Mouse (Mus musculus) ES-E14 (cell line): ENCODE results near the gene Atp1a4. TPM values are rescaled to one million over a fixed set of nuclear protein-coding genes. Genes with fewer than 3 reads are reported as not detected.

Experiments
- DNase-seq: peaks from one replicate; pipeline ENCODE4 v3.0.0-alpha.2; 2013; ENCODE audit warnings: low read depth, low spot score
- H3K27ac ChIP-seq: 2 replicates; pipeline ENCODE4 v1.5.1; 2012; ENCODE audit warnings: low read depth, mild to moderate bottlenecking, low read length, moderate library complexity, mixed read lengths; ENCODE audit not compliant: poor library complexity, insufficient read depth, severe bottlenecking
- H3K36me3 ChIP-seq: 2 replicates; pipeline ENCODE4 v1.6.1; 2012; ENCODE audit warnings: mild to moderate bottlenecking, low read length, moderate library complexity, mixed read lengths; ENCODE audit not compliant: control insufficient read depth, poor library complexity, insufficient read depth, severe bottlenecking
- H3K4me1 ChIP-seq, 2 experiments: fragments of 150-350 bp in 1 of 2; sonication (generic) in 1 of 2; 2 replicates each; pipeline ENCODE4 v1.6.1; 2012; ENCODE audit warnings: low read length in 2 of 2, mild to moderate bottlenecking in 1 of 2, mixed read lengths in 1 of 2; ENCODE audit not compliant: control insufficient read depth in 2 of 2, insufficient read depth in 2 of 2, poor library complexity in 1 of 2
- H3K4me3 ChIP-seq, 2 experiments: fragments of 150-350 bp in 1 of 2; sonication (generic) in 1 of 2; 2 replicates each; pipeline ENCODE4 v1.5.1; 2012; ENCODE audit warnings: low read length in 2 of 2, low read depth in 1 of 2, mild to moderate bottlenecking in 1 of 2, mixed read lengths in 1 of 2; ENCODE audit not compliant: insufficient read depth in 1 of 2, poor library complexity in 1 of 2, severe bottlenecking in 1 of 2
- H3K9ac ChIP-seq: 2 replicates; pipeline ENCODE4 v1.6.1; 2012; ENCODE audit warnings: low read depth, mild to moderate bottlenecking, low read length, mixed read lengths; ENCODE audit not compliant: poor library complexity, insufficient read depth, severe bottlenecking
- H3K9me3 ChIP-seq: fragments of 150-350 bp; sonication (generic); 2 replicates; pipeline ENCODE4 v1.6.1; 2012; ENCODE audit warnings: low read depth, mild to moderate bottlenecking, low read length; ENCODE audit not compliant: control insufficient read depth, insufficient read depth
- CHD2 ChIP-seq: IDR thresholded peaks from 2 replicates; pipeline ENCODE4 v1.6.1; 2014; ENCODE audit warnings: mild to moderate bottlenecking, low read depth, low read length, inconsistent platforms
- HCFC1 ChIP-seq: IDR thresholded peaks from 2 replicates; pipeline ENCODE4 v1.6.1; 2012; ENCODE audit warnings: low read length, inconsistent platforms, borderline replicate concordance; ENCODE audit not compliant: insufficient read depth
- MAFK ChIP-seq: IDR thresholded peaks from 2 replicates; pipeline ENCODE4 v1.6.1; 2014; ENCODE audit warnings: mild to moderate bottlenecking, low read depth, low read length, inconsistent platforms; ENCODE audit not compliant: insufficient read depth
- ZC3H11A ChIP-seq: IDR thresholded peaks from 2 replicates; pipeline ENCODE4 v1.6.1; 2012; ENCODE audit warnings: low read depth, mild to moderate bottlenecking, inconsistent platforms, low read length, borderline replicate concordance
- ZNF384 ChIP-seq: IDR thresholded peaks from 2 replicates; pipeline ENCODE4 v1.6.1; 2012; ENCODE audit warnings: low read depth, low read length, inconsistent platforms
- in situ Hi-C, 2 experiments: fragments of 600-800 bp; cut with MboI; formaldehyde crosslinking; loops; one replicate each; pipeline ENCODE4 v1.15.1; 2025; ENCODE audit warnings: low sequenced_read_pairs in 2 of 2, inconsistent platforms in 1 of 2; ENCODE audit not compliant: unreplicated experiment in 2 of 2
- total RNA-seq: library from RNA; depleted of rRNA; stranded (reverse); fragments of 300-350 nt; gene quantifications from 2 replicates; pipeline ENCODE4 v1.2.3, GENCODE M21; 2012

The Atp1a4 gene
- total RNA-seq, 1 experiment: 2.2 TPM

GRCm38 (mm10) chr1:172200161-172200560, 58.1 kb downstream of the Atp1a4 start:
- no peak overlapping the region for H3K4me3 ChIP-seq
- peaks cover 29% of the 10 kb centered on the region for H3K36me3 ChIP-seq
- no peaks in the 10 kb centered on the region for H3K9me3 ChIP-seq
- no peak for DNase-seq
- no peak overlapping the region for H3K27ac ChIP-seq
- no peak overlapping the region for H3K9ac ChIP-seq
- in situ Hi-C loops: no loop called here
- no peak for TF ChIP-seq HCFC1
- TF ChIP-seq MAFK: no peak
- no peak for TF ChIP-seq ZC3H11A
- no peak for TF ChIP-seq CHD2
- no peak for TF ChIP-seq ZNF384
- peaks cover 2 to 36% of the 10 kb centered on the region in 2 experiments; a peak in 3 of 4 replicates for H3K4me1 ChIP-seq

GRCm38 (mm10) chr1:172198996-172199395, 59.2 kb downstream of the Atp1a4 start:
- peaks cover 34% of the 10 kb centered on the region for H3K36me3 ChIP-seq

GRCm38 (mm10) chr1:172198316-172198715, 59.9 kb downstream of the Atp1a4 start:
- Histone ChIP-seq H3K9me3 (no peaks in the 10 kb centered on the region), H3K9ac (no peak overlapping the region), H3K36me3 (peaks cover 36% of the 10 kb centered on the region), H3K4me1 (peaks cover 0 to 21% of the 10 kb centered on the region in 2 experiments; a peak in 2 of 4 replicates), H3K4me3 (no peak overlapping the region), H3K27ac (no peak overlapping the region)
- DNase-seq: no peak
- TF ChIP-seq HCFC1 (no peak), ZNF384 (no peak), MAFK (no peak), CHD2 (no peak), ZC3H11A (no peak)
- in situ Hi-C loops: no loop called here

More at GRCm38 (mm10) chr1:172198996-172199395, 59.2 kb downstream of the Atp1a4 start:
- H3K27ac ChIP-seq: no peak overlapping the region
- peaks cover 2 to 27% of the 10 kb centered on the region in 2 experiments; a peak in 3 of 4 replicates for H3K4me1 ChIP-seq
- H3K4me3 ChIP-seq: no peak overlapping the region
- no peaks in the 10 kb centered on the region for H3K9me3 ChIP-seq
- in situ Hi-C loops: no loop called here
- H3K9ac ChIP-seq: no peak overlapping the region
- TF ChIP-seq HCFC1 (no peak), ZC3H11A (no peak), CHD2 (no peak), ZNF384 (no peak), MAFK (no peak)
- no peak for DNase-seq

- Histone ChIP-seq H3K36me3 (peaks cover 36% of the 10 kb centered on the region), H3K4me3 (no peak overlapping the region), H3K27ac (no peak overlapping the region), H3K9me3 (no peaks in the 10 kb centered on the region), H3K4me1 (peaks cover 0 to 16% of the 10 kb centered on the region in 2 experiments; a peak in 2 of 4 replicates), H3K9ac (no peak overlapping the region)
- in situ Hi-C loops: no loop called here
- DNase-seq: no peak
- TF ChIP-seq MAFK (no peak), ZNF384 (no peak), ZC3H11A (no peak), HCFC1 (no peak), CHD2 (no peak)
Measured at GRCm38 (mm10) chr1:172197851-172198250, 60.4 kb downstream of the Atp1a4 start.
